Mouse (Mus musculus): ENCODE measurements around the gene Stard13.

Gene Stard13

DNA sequence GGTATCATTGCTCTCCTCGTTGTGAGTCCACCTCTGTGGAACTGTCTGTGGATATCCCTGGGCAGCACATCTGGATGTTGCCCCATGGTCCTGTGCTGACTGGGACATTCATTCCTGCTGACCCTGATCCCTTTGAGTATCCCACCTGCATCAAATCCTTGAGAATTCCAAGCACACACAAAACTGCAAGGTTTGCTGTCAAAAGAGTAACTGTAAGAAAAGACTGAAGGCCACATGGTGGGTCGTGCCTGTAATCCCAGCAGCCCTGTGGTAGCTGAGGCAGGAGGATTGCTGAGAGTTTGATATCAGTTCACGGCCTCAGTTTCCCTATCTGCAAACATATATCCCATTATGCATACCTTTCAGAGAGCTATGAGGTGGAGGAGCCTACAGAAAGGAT is 126.8 kb downstream of the Stard13 start:
- in situ Hi-C loops (cut with MboI), result no loop called here

- in situ Hi-C loops (cut with MboI), result no loop called here
Measured at GRCm38 (mm10) chr5:151105054-151105971, 128.3 kb downstream of the Stard13 start.

- in situ Hi-C loops (cut with MboI), result no loop called here
Measured at GRCm38 (mm10) chr5:151104354-151105053, 129.1 kb downstream of the Stard13 start.

DNA sequence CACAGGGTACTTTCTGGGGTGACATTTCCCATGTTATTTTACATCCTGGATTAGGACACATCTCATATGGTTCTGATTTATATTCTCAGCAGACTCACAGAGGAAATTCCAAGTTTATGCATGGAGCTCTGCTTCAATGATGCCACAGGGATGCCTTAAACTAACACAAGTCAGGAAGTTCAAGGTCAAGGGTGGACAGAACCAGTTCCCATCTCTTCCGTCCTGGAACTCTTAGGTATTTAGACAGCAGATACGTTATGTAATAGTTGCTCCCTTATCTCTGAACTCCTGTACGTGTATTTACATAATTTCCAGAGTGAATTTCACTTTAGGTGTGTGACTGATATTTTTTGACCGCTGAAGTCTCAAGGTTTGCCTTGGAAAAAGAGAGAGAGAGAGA is 130.4 kb downstream of the Stard13 start:
- in situ Hi-C loops (cut with MboI), result no loop called here

GRCm38 (mm10) chr5:151102262-151102661 is 131.4 kb downstream of the Stard13 start:
- in situ Hi-C loops (cut with MboI), result no loop called here

- in situ Hi-C loops (cut with MboI), result no loop called here
Measured at GRCm38 (mm10) chr5:151096012-151096411, 137.6 kb downstream of the Stard13 start.

GRCm38 (mm10) chr5:151092886-151093665 is 140.6 kb downstream of the Stard13 start:
- in situ Hi-C loops (cut with MboI), result no loop called here

DNA sequence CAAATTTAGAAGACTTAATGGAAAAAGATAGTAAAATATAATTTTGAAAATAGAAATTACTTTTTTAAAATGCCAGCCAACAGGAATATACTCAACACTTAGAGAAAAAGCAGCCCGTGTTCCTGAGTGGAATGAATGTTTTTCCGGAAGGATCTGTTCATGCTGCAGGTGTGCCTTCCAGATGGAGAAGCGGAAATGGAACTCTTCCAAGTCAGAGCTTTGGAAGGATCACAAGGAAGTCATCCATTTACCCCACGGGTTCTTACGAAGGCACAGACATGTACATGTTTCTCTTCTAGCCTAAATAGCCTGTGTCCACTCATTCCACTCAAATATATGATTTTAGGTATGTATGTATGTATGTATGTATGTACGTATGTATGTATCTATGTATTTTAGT is 142.6 kb downstream of the Stard13 start:
- in situ Hi-C loops (cut with MboI), result no loop called here

- in situ Hi-C loops (cut with MboI), result no loop called here
Measured at GRCm38 (mm10) chr5:151089201-151089600, 144.4 kb downstream of the Stard13 start.

DNA sequence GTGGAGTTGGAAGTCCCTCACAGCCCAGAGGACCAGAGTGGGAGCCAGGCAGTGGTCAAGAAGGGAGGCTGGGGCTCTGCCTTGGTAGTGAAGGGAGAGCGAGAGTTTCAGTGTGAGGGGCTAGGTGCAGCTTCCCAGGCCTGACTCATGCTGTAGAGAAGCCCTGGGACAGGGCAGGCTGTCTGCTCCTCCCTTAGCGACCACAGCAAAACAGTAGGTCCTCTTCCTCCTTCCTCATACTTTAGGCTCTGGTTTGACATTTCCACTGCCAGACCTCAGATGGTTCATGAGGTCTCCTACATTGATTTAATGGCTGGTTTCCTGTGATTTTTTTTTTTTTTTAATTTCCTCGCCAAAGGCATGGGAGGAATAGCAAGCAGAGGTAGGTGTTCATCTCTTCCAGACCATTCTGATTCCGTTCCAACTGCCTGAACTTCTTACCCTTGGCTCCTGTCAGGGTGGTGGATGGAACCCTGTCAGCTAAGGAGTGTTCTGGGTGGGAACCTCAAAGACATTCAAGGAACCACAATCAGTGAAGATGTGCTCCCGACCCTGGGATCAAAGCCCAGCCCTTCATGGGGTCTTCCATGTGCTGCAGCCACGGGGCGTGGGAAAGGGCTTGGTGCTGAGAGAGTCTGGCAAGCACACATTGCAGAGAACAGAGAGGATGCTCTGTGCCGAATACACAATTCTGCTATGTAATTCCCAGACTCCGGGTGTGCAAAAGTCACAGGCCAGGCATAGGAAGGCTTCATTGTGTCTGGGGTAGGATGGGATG is 147.0 kb downstream of the Stard13 start:
- in situ Hi-C loops (cut with MboI), result no loop called here

- in situ Hi-C loops (cut with MboI), result no loop called here
Measured at GRCm38 (mm10) chr5:151085749-151086148, 147.9 kb downstream of the Stard13 start.

DNA sequence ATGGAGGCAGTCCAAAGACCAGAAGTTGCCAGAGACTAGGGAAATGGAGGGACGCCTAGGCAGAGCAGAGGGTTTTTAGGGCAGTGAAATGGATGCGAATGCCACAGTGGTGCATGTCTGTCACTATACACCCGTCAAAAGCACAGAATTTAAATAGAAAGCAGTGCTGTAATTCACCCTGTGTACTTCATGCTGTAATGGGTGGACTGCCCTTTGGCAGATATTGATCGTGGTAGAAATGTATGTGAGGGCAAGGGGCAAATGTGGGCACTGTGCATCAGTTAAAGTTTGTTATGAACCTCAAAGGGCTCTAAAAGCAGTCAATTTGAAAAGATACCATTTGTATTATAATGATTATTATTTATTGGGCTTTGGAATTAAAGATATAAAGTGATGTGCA is 153.4 kb downstream of the Stard13 start:
- in situ Hi-C loops (cut with MboI), result no loop called here

- in situ Hi-C loops (cut with MboI), result no loop called here
Measured at GRCm38 (mm10) chr5:151077953-151078352, 155.7 kb downstream of the Stard13 start.

- in situ Hi-C loops (cut with MboI), result no loop called here
Measured at GRCm38 (mm10) chr5:151076917-151077316, 156.7 kb downstream of the Stard13 start.

DNA sequence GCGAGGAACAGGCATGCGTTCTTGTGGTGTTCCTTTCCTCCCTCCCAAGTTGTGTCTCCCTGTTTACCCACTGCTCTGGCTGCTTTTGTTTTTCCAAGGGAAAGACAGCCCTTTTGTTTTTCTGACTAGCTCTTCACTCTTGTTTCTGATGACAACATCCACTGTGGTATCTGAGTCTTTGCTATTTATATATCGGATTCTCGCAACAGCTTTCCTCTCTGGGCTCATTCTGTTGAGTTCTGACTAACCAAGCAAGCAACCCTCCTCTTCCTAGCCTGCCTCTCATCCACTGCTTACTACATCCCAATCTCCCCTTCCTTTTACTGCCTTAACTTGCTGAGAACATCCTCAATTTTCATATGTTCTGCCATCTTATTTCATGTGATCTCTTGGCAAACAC is 159.4 kb downstream of the Stard13 start:
- in situ Hi-C loops (cut with MboI), result no loop called here

DNA sequence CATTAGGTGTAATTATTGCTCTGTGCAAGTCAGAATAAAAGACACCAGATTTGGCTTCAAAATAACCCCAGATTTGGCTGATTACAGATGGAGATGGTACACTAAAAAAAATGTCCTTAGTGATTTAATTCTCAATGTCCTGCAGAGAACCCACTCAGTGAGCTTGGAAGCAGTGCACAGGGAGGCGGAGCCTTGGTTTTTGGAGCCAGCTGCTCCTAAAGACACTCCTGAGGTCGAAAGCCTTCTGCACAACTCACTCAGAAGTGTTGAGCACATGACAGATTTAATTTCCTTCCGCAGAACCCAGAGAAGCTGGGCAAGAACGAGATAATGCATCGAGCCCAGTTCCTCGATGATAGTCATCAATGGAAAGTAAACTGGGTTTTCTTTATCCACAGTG is 162.2 kb downstream of the Stard13 start:
- in situ Hi-C loops (cut with MboI), result no loop called here

- in situ Hi-C loops (cut with MboI), result no loop called here
Measured at GRCm38 (mm10) chr5:151070896-151071295, 162.7 kb downstream of the Stard13 start.

DNA sequence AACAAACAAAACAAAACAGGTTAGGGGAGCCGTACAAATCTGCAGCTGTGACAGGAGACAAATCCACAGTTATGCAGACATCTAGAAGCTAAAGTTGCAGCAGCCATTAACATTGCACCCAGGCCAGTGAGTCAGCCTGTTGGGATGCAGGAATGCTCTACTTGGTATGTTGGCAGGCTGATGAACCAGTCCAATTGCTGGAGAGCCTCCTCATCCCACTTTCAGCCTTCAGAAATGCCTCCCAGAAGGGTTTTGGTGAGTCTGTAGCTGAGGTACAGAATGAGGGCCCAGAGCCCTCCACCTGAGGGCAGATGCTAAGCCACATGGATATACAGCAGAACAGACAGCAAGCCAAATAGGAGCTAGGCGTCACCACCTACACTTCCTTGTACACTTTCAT is 164.1 kb downstream of the Stard13 start:
- in situ Hi-C loops (cut with MboI), result no loop called here

- in situ Hi-C loops (cut with MboI), result no loop called here
Measured at GRCm38 (mm10) chr5:151066016-151066415, 167.6 kb downstream of the Stard13 start.

DNA sequence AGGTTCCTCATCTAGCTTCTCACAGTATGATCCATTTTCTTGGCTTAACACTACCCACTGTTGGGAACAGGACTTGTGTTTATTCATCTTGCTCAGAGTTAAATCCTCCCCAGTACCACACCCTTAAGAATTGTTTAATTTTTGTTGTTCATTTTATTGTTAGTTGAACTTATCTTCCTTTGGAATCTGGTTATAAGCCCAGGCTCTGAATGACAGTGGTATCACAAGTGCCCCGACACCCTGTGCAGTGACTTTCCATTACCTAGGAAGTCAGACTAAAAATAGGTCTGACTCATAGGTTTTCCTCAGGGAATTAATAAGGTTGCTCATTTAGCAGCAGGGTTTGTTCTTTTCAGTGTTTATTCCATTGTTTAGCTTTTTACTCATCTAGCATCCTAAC is 168.4 kb downstream of the Stard13 start:
- in situ Hi-C loops (cut with MboI), result no loop called here

DNA sequence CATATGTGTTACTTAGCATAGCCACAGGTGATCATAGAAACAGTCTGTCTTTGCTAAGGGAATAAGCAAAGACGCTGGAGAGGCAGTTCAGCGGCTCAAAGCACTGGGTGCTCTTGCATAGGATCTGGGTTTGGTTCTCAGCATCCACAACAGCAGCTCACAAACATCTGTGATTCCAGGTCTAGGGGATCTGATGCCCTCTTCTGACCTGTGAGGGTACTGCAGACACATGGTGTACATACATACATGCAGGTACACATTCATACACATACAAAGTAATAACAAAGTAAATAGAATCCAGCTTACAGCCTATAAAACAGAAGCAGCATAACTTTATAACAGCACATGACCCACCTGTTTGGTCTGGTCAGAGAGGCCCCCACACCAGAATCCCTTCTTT is 171.7 kb downstream of the Stard13 start:
- in situ Hi-C loops (cut with MboI), result no loop called here

DNA sequence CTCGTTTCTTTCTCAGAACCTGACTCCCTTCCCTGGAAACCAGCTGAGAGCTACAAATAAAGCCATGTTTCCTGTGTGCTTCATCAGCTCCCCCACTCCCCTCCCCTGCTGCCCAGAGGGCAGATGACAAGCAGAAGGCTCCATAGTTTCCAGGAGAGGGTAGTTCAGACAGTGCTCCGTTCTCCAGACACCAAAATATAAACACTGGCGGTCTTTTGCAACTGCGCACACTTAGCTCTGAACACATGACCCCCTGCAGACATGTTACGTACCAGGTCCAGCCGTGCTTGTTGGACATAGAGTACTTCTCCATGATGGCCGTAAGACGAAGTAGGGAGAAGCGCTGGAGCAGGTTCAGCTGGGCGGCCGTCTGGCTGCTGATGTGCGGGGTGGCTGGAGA is 173.2 kb downstream of the Stard13 start:
- in situ Hi-C loops (cut with MboI), result no loop called here
